Mouse (Mus musculus): ENCODE measurements around the gene Pa2g4. TPM values are rescaled to one million over a fixed set of nuclear protein-coding genes. Genes with fewer than 3 reads are reported as not detected.

The Pa2g4 gene
- polyA plus RNA-seq, 1 experiment from 2014 or later = 207 TPM

- Histone ChIP-seq H3K27ac (peak within 1 kb of the TSS; percentile 93), H3K4me2 (peak within 1 kb of the TSS; percentile 88), H3K9ac (peak within 1 kb of the TSS; percentile 93), H3K27me3 (no peaks in the 10 kb centered on the region), H3K36me3 (peaks cover 32% of the 10 kb centered on the region), H3K9me3 (replicated peaks) (no peaks in the 10 kb centered on the region), H3K4me1 (replicated peaks) (peaks cover 35% of the 10 kb centered on the region), H3K4me3 (replicated peaks) (peak within 1 kb of the TSS; percentile 81)
- under 1% methylated on average over 50 of the region's 50 CpGs for WGBS (ENCODE audit: insufficient replicate concordance)
- peak; percentile 88 for ATAC-seq (ENCODE audit: low read depth)
- peak; percentile 95 for DNase-seq
These were observed 18.3 kb downstream of the Pa2g4 start, which contains the start of gene Zc3h10 for GRCm38 (mm10) chr10:128547361-128548032. TSS of gene Zc3h10 (minus strand) at chr10:128547774.

GRCm38 (mm10) chr10:128546787-128547186 lies 19.0 kb downstream of the Pa2g4 start:
- peak overlapping the region; percentile 93 for H3K27ac ChIP-seq
- H3K36me3 ChIP-seq = peaks cover 36% of the 10 kb centered on the region
- H3K4me1 ChIP-seq (replicated peaks) = peaks cover 35% of the 10 kb centered on the region
- peak overlapping the region; percentile 81 for H3K4me3 ChIP-seq (replicated peaks)
- H3K4me2 ChIP-seq = peak overlapping the region; percentile 88
- ATAC-seq (ENCODE audit: low read depth) = no peak
- no peaks in the 10 kb centered on the region for H3K9me3 ChIP-seq (replicated peaks)
- no peak for DNase-seq
- peak overlapping the region; percentile 86 for H3K9ac ChIP-seq
- WGBS (ENCODE audit: insufficient replicate concordance) = 9% methylated on average over 7 of the region's 7 CpGs
- H3K27me3 ChIP-seq = no peaks in the 10 kb centered on the region

DNA sequence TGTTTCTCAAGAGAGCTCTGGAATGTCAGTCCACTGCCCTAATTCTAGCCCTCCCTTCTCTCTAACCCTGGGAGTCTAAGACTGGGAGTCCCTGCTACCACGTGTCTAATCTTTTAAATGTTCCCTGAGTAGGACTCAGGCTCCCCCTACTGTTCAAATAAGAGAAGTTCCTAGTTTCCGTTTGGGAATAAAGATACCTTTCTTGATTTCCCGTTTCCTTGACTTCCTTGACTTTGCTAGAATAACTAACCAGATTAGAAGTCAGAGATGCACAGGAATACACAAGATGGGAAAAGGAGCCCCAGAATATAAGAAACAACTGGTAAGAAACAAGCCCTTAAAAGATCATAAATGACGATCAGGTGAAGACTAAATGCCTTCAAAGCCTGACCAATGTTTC lies 19.4 kb downstream of the Pa2g4 start:
- peak overlapping the region; percentile 93 for H3K27ac ChIP-seq
- peaks cover 36% of the 10 kb centered on the region for H3K36me3 ChIP-seq
- H3K4me2 ChIP-seq = peak overlapping the region; percentile 88
- H3K4me3 ChIP-seq (replicated peaks) = peak overlapping the region; percentile 81
- no peak for DNase-seq
- no peak for ATAC-seq (ENCODE audit: low read depth)
- H3K9me3 ChIP-seq (replicated peaks) = no peaks in the 10 kb centered on the region
- peaks cover 35% of the 10 kb centered on the region for H3K4me1 ChIP-seq (replicated peaks)
- WGBS (ENCODE audit: insufficient replicate concordance) = 8% methylated on average over 4 of the region's 4 CpGs
- no peaks in the 10 kb centered on the region for H3K27me3 ChIP-seq
- H3K9ac ChIP-seq = peak overlapping the region; percentile 86

- ATAC-seq (ENCODE audit: low read depth) (no peak), DNase-seq (no peak)
- Histone ChIP-seq H3K4me2 (no peak overlapping the region), H3K36me3 (peaks cover 36% of the 10 kb centered on the region), H3K4me3 (replicated peaks) (no peak overlapping the region), H3K9me3 (replicated peaks) (no peaks in the 10 kb centered on the region), H3K9ac (no peak overlapping the region), H3K27me3 (no peaks in the 10 kb centered on the region), H3K27ac (no peak overlapping the region), H3K4me1 (replicated peaks) (peaks cover 35% of the 10 kb centered on the region)
- WGBS (ENCODE audit: insufficient replicate concordance) = 80% methylated on average over 3 of the region's 3 CpGs
These were observed 20.3 kb downstream of the Pa2g4 start for GRCm38 (mm10) chr10:128545570-128545898.

- Histone ChIP-seq H3K36me3 (peaks cover 36% of the 10 kb centered on the region), H3K27me3 (no peaks in the 10 kb centered on the region), H3K27ac (no peak overlapping the region), H3K4me2 (no peak overlapping the region), H3K9me3 (replicated peaks) (no peaks in the 10 kb centered on the region), H3K4me3 (replicated peaks) (no peak overlapping the region), H3K9ac (no peak overlapping the region), H3K4me1 (replicated peaks) (peaks cover 30% of the 10 kb centered on the region)
- DNase-seq (no peak), ATAC-seq (ENCODE audit: low read depth) (no peak)
- 87% methylated on average over 37 of the region's 37 CpGs for WGBS (ENCODE audit: insufficient replicate concordance)
These were observed 20.9 kb downstream of the Pa2g4 start for GRCm38 (mm10) chr10:128544674-128545569.

GRCm38 (mm10) chr10:128544151-128544657 lies 21.6 kb downstream of the Pa2g4 start:
- 90% methylated on average over 15 of the region's 15 CpGs for WGBS (ENCODE audit: insufficient replicate concordance)
- ATAC-seq (ENCODE audit: low read depth) = no peak
- Histone ChIP-seq H3K9ac (no peak overlapping the region), H3K4me1 (replicated peaks) (peaks cover 25% of the 10 kb centered on the region), H3K4me3 (replicated peaks) (no peak overlapping the region), H3K27me3 (no peaks in the 10 kb centered on the region), H3K27ac (no peak overlapping the region), H3K9me3 (replicated peaks) (no peaks in the 10 kb centered on the region), H3K4me2 (no peak overlapping the region), H3K36me3 (peaks cover 36% of the 10 kb centered on the region)
- no peak for DNase-seq

- H3K9ac ChIP-seq = no peak overlapping the region
- no peak overlapping the region for H3K27ac ChIP-seq
- 73% methylated on average over 2 of the region's 2 CpGs for WGBS (ENCODE audit: insufficient replicate concordance)
- no peak for ATAC-seq (ENCODE audit: low read depth)
- H3K4me1 ChIP-seq (replicated peaks) = peaks cover 25% of the 10 kb centered on the region
- H3K27me3 ChIP-seq = no peaks in the 10 kb centered on the region
- H3K9me3 ChIP-seq (replicated peaks) = no peaks in the 10 kb centered on the region
- peaks cover 36% of the 10 kb centered on the region for H3K36me3 ChIP-seq
- no peak overlapping the region for H3K4me3 ChIP-seq (replicated peaks)
- DNase-seq = no peak
- H3K4me2 ChIP-seq = no peak overlapping the region
These were observed 22.7 kb downstream of the Pa2g4 start for GRCm38 (mm10) chr10:128543100-128543499.

DNA sequence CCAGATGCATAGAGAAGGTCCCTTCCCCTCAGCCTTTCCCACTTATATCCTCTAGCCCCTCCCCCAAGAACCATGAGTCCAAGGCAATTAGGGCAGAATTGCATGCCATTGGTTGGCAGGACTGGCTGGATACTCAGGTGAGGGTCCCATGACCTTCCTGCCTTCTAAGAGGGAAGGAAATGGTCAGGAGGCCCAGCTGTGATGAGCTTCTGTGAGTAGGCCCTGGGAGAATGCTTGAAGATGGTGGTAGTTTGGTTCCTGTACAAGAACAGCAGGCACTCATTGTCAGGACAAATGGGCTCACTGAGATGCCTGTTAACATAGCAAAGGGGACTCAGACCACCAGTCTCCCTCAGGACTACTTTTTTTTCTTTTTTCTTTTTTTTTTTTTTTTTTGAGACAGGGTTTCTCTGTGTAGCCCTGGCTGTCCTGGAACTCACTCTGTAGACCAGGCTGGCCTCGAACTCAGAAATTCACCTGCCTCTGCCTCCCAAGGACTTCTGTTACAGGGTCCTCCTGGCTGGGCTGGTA lies 27.4 kb downstream of the Pa2g4 start:
- H3K9ac ChIP-seq = no peak overlapping the region
- H3K27ac ChIP-seq = no peak overlapping the region
- H3K27me3 ChIP-seq = no peaks in the 10 kb centered on the region; the same call in 1 of the 2 replicates
- no peaks in the 10 kb centered on the region for H3K9me3 ChIP-seq (replicated peaks)
- ATAC-seq (ENCODE audit: low read depth) = no peak
- H3K4me3 ChIP-seq (replicated peaks) = no peak overlapping the region
- DNase-seq = no peak
- H3K36me3 ChIP-seq = peaks cover 13% of the 10 kb centered on the region
- peaks cover 22% of the 10 kb centered on the region for H3K4me1 ChIP-seq (replicated peaks)
- H3K4me2 ChIP-seq = no peak overlapping the region
- 69% methylated on average over 1 of the region's 1 CpGs for WGBS (ENCODE audit: insufficient replicate concordance)

DNA sequence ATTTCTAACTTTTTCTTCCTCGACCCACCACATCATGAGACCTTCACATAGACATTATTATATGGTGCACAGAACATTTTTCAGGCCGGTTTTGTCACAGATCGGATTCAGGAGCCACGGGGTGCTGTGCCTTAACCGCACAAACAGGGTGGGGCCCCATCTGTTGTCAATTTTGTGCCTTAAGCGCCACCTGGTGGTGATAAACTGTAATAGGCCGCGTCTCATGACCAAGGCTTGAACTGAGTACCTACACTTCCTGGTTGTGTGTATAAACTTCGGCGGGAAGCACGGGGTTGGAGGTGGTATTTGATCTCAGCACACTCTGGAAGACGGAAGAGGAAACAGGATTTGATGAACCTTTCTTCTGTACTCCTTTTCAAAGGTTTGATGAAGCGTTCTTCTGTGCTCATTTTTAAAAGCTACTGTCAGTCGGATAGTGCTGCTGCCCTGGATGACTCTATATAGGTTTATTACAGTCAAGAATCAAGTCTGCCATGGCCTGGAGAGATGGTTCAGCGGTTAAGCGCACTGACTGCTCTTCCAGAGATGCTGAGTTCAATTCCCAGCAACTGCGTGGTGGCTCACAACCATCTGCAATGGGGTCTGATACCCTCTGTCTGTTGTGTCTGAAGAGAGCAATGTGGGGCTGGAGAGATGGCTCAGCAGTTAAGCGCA lies 29.4 kb downstream of the Pa2g4 start:
- DNase-seq = peak; percentile 86
- Histone ChIP-seq H3K27me3 (no peaks in the 10 kb centered on the region; the same call in 1 of the 2 replicates), H3K9ac (peak overlapping the region; percentile 56), H3K27ac (peak overlapping the region; percentile 58), H3K4me2 (peak overlapping the region; percentile 52), H3K4me1 (replicated peaks) (peaks cover 21% of the 10 kb centered on the region), H3K9me3 (replicated peaks) (no peaks in the 10 kb centered on the region), H3K4me3 (replicated peaks) (peak overlapping the region; percentile 34), H3K36me3 (no peaks in the 10 kb centered on the region; the same call in 1 of the 2 replicates)
- peak; percentile 98 for ATAC-seq (ENCODE audit: low read depth)
- 13% methylated on average over 18 of the region's 18 CpGs for WGBS (ENCODE audit: insufficient replicate concordance)

DNA sequence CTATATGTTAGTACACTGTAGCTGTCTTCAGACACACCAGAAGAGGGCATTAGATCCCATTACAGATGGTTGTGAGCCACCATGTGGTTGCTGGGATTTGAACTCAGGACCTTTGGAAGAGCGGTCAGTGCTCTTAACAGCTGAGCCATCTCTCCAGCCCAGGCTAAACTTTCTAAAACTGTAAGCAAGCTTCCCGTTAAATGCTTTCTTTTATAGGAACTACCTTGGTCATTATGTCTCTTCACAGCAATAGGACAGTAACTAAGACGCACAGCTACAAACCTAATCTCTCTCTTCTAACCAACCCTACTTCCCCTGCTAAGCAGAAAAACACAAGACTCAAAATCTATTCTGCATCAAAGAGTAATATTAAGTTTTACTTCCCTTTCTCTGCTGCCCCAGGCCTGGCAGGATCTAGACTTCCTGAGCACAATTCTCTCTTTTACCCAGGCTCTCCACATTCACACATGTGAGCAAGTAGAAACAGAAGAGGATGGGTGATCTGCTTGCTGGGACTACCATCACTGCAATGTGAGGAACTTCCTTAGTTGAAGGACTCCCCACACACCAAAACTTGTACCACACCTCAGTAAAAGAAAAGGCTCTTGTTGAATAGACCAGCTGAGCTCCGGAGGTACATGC lies 30.0 kb downstream of the Pa2g4 start:
- H3K4me1 ChIP-seq (replicated peaks) = peaks cover 21% of the 10 kb centered on the region
- DNase-seq (no peak), ATAC-seq (ENCODE audit: low read depth) (peak; percentile 40)
- H3K9ac ChIP-seq = peak overlapping the region; percentile 56
- H3K27ac ChIP-seq = peak overlapping the region; percentile 58
- no peaks in the 10 kb centered on the region; the same call in 1 of the 2 replicates for H3K27me3 ChIP-seq
- no peaks in the 10 kb centered on the region for H3K36me3 ChIP-seq
- WGBS (ENCODE audit: insufficient replicate concordance) = 61% methylated on average over 4 of the region's 4 CpGs
- H3K9me3 ChIP-seq (replicated peaks) = no peaks in the 10 kb centered on the region
- H3K4me3 ChIP-seq (replicated peaks) = peak overlapping the region; percentile 34
- H3K4me2 ChIP-seq = peak overlapping the region; percentile 52

Data from liver, embryonic 13.5 days (tissue).